Mouse (Mus musculus) neural tube, embryonic 12.5 days (tissue): ENCODE results near the gene G3bp1. TPM values are rescaled to one million over a fixed set of nuclear protein-coding genes. Genes with fewer than 3 reads are reported as not detected.
A peak's percentile ranks its signal among the peaks of the same experiment; 100 is the strongest.

Source experiments
- ATAC-seq: fragments of 200-750 bp; cut with Nextera tagmentation; 2 replicates; pipeline ENCODE4 v1.8.0; 2017; ENCODE audit warnings: low read depth, mild to moderate bottlenecking, moderate TSS enrichment, moderate library complexity; ENCODE audit not compliant: low FRiP score
- H3K27ac ChIP-seq: fragments of 300-500 bp; sonication (generic); 2 replicates; pipeline ENCODE4 v1.5.1; 2016
- H3K27me3 ChIP-seq: fragments of 300-500 bp; sonication (generic); replicated peaks from 2 replicates; pipeline ENCODE4 v1.6.1; 2016; ENCODE audit warnings: mild to moderate bottlenecking
- H3K36me3 ChIP-seq: fragments of 300-500 bp; sonication (generic); 2 replicates; pipeline ENCODE4 v1.6.1; 2016; ENCODE audit warnings: mild to moderate bottlenecking
- H3K4me1 ChIP-seq: fragments of 300-500 bp; sonication (generic); 2 replicates; pipeline ENCODE4 v1.6.1; 2016
- H3K4me2 ChIP-seq: fragments of 300-500 bp; sonication (generic); replicated peaks from 2 replicates; pipeline ENCODE4 v1.6.1; 2016; ENCODE audit warnings: mild to moderate bottlenecking
- H3K4me3 ChIP-seq: fragments of 300-500 bp; sonication (generic); 2 replicates; pipeline ENCODE4 v1.5.1; 2016
- H3K9ac ChIP-seq: fragments of 300-500 bp; sonication (generic); 2 replicates; pipeline ENCODE4 v1.6.1; 2016; ENCODE audit warnings: mild to moderate bottlenecking
- H3K9me3 ChIP-seq: fragments of 300-500 bp; sonication (generic); 2 replicates; pipeline ENCODE4 v1.6.1; 2016; ENCODE audit warnings: mild to moderate bottlenecking
- WGBS: fragments of 180-500 bp; shearing (Covaris S2); methylation state at CpG from one replicate; pipeline ENCODE4 v1.1.7; 2016; 5-methylcytosine and 5-hydroxymethylcytosine counted together
- polyA plus RNA-seq: library from polyadenylated mRNA; unstranded; fragments of >200 nt; fragmentation: Nextera tagmentation; extraction: Ambion mirVana; gene quantifications from 2 replicates; pipeline ENCODE4 v1.2.1, GENCODE M21; 2016

G3bp1 gene
- polyA plus RNA-seq, 1 experiment from 2014 or later, result 178 TPM

GRCm38 (mm10) chr11:55449531-55449930 is 20.0 kb upstream of the G3bp1 start:
- Histone ChIP-seq H3K9ac (no peak overlapping the region), H3K4me3 (no peak overlapping the region), H3K27me3 (no peaks in the 10 kb centered on the region), H3K27ac (no peak overlapping the region), H3K36me3 (peaks cover 31% of the 10 kb centered on the region), H3K9me3 (no peaks in the 10 kb centered on the region), H3K4me2 (no peak overlapping the region), H3K4me1 (no peaks in the 10 kb centered on the region)
- ATAC-seq, result no peak
- 79% methylated on average over 7 of the region's 7 CpGs for WGBS

- peaks cover 34% of the 10 kb centered on the region for H3K36me3 ChIP-seq
- H3K27me3 ChIP-seq, result no peaks in the 10 kb centered on the region
- H3K4me1 ChIP-seq, result no peaks in the 10 kb centered on the region
- no peak overlapping the region for H3K4me2 ChIP-seq
- 81% methylated on average over 4 of the region's 4 CpGs for WGBS
- H3K9ac ChIP-seq, result no peak overlapping the region
- no peak overlapping the region for H3K4me3 ChIP-seq
- H3K9me3 ChIP-seq, result no peaks in the 10 kb centered on the region
- no peak overlapping the region for H3K27ac ChIP-seq
- no peak for ATAC-seq
Observed at GRCm38 (mm10) chr11:55450311-55450710, 19.2 kb upstream of the G3bp1 start.

- Histone ChIP-seq H3K4me1 (no peaks in the 10 kb centered on the region), H3K4me2 (no peak overlapping the region), H3K27me3 (no peaks in the 10 kb centered on the region), H3K36me3 (peaks cover 26% of the 10 kb centered on the region), H3K27ac (no peak overlapping the region), H3K9ac (no peak overlapping the region), H3K9me3 (no peaks in the 10 kb centered on the region), H3K4me3 (no peak overlapping the region)
- ATAC-seq, result no peak
- WGBS, result 94% methylated on average over 4 of the region's 4 CpGs
Observed at GRCm38 (mm10) chr11:55453640-55454039, 15.8 kb upstream of the G3bp1 start.

GRCm38 (mm10) chr11:55455166-55455565 is 14.3 kb upstream of the G3bp1 start:
- 92% methylated on average over 2 of the region's 2 CpGs for WGBS
- H3K4me2 ChIP-seq, result no peak overlapping the region
- peaks cover 8% of the 10 kb centered on the region for H3K4me1 ChIP-seq
- no peaks in the 10 kb centered on the region for H3K27me3 ChIP-seq
- H3K4me3 ChIP-seq, result no peak overlapping the region
- peaks cover 12% of the 10 kb centered on the region for H3K36me3 ChIP-seq
- no peak overlapping the region for H3K27ac ChIP-seq
- no peaks in the 10 kb centered on the region for H3K9me3 ChIP-seq
- H3K9ac ChIP-seq, result no peak overlapping the region
- no peak for ATAC-seq

- no peak overlapping the region for H3K27ac ChIP-seq
- H3K9ac ChIP-seq, result no peak overlapping the region
- no peak for ATAC-seq
- no peak overlapping the region for H3K4me3 ChIP-seq
- WGBS, result 67% methylated on average over 4 of the region's 4 CpGs
- 0 out of 2 replicates have a peak, but pooled peaks cover 3% of the 10 kb centered on the region for H3K36me3 ChIP-seq
- H3K4me1 ChIP-seq, result peaks cover 13% of the 10 kb centered on the region
- no peak overlapping the region for H3K4me2 ChIP-seq
- no peaks in the 10 kb centered on the region for H3K9me3 ChIP-seq
- H3K27me3 ChIP-seq, result no peaks in the 10 kb centered on the region
Observed at GRCm38 (mm10) chr11:55458501-55458900, 11.0 kb upstream of the G3bp1 start.

- H3K36me3 ChIP-seq, result no peaks in the 10 kb centered on the region
- 44% methylated on average over 3 of the region's 3 CpGs for WGBS
- ATAC-seq, result no peak
- peak overlapping the region; percentile 73 for H3K4me2 ChIP-seq
- H3K9ac ChIP-seq, result peak overlapping the region; percentile 61
- H3K27me3 ChIP-seq, result no peaks in the 10 kb centered on the region
- H3K4me3 ChIP-seq, result peak overlapping the region; percentile 67
- H3K27ac ChIP-seq, result no peak overlapping the region
- no peaks in the 10 kb centered on the region for H3K9me3 ChIP-seq
- peaks cover 13% of the 10 kb centered on the region for H3K4me1 ChIP-seq
Observed at GRCm38 (mm10) chr11:55459850-55460558, 9.5 kb upstream of the G3bp1 start.

- Histone ChIP-seq H3K9ac (peak overlapping the region; percentile 61), H3K9me3 (no peaks in the 10 kb centered on the region), H3K4me2 (peak overlapping the region; percentile 73), H3K27me3 (no peaks in the 10 kb centered on the region), H3K36me3 (no peaks in the 10 kb centered on the region), H3K4me3 (peak overlapping the region; percentile 67), H3K4me1 (peaks cover 13% of the 10 kb centered on the region), H3K27ac (no peak overlapping the region)
- ATAC-seq, result peak; percentile 76
- 3% methylated on average over 17 of the region's 17 CpGs for WGBS
Observed at GRCm38 (mm10) chr11:55460559-55461018, 8.9 kb upstream of the G3bp1 start.

GRCm38 (mm10) chr11:55461019-55461645 is 8.4 kb upstream of the G3bp1 start, which contains the start of gene Atox1:
Gene Atox1 (minus strand): TSS chr11:55461239.
- Histone ChIP-seq H3K27ac (no peak within 1 kb of the TSS), H3K4me2 (peak within 1 kb of the TSS; percentile 73), H3K27me3 (no peaks in the 10 kb centered on the region), H3K4me1 (peaks cover 13% of the 10 kb centered on the region), H3K4me3 (peak within 1 kb of the TSS; percentile 67), H3K9ac (peak within 1 kb of the TSS; percentile 61), H3K9me3 (no peaks in the 10 kb centered on the region), H3K36me3 (no peaks in the 10 kb centered on the region)
- ATAC-seq, result peak; percentile 96
- WGBS, result under 1% methylated on average over 36 of the region's 36 CpGs

GRCm38 (mm10) chr11:55462149-55462548 is 7.3 kb upstream of the G3bp1 start:
- no peaks in the 10 kb centered on the region for H3K27me3 ChIP-seq
- H3K4me3 ChIP-seq, result no peak overlapping the region
- ATAC-seq, result no peak
- H3K9ac ChIP-seq, result no peak overlapping the region
- H3K36me3 ChIP-seq, result no peaks in the 10 kb centered on the region
- WGBS, result 94% methylated on average over 9 of the region's 9 CpGs
- H3K9me3 ChIP-seq, result no peaks in the 10 kb centered on the region
- no peak overlapping the region for H3K27ac ChIP-seq
- H3K4me1 ChIP-seq, result peaks cover 13% of the 10 kb centered on the region
- no peak overlapping the region for H3K4me2 ChIP-seq

GRCm38 (mm10) chr11:55464707-55465106 is 4.8 kb upstream of the G3bp1 start:
- Histone ChIP-seq H3K36me3 (no peaks in the 10 kb centered on the region), H3K27ac (no peak overlapping the region), H3K27me3 (no peaks in the 10 kb centered on the region), H3K4me3 (no peak overlapping the region), H3K9ac (no peak overlapping the region), H3K9me3 (no peaks in the 10 kb centered on the region), H3K4me2 (no peak overlapping the region), H3K4me1 (peaks cover 17% of the 10 kb centered on the region)
- 86% methylated on average over 10 of the region's 10 CpGs for WGBS
- no peak for ATAC-seq

GRCm38 (mm10) chr11:55465177-55465576 is 4.3 kb upstream of the G3bp1 start:
- 79% methylated on average over 3 of the region's 3 CpGs for WGBS
- H3K4me1 ChIP-seq, result peaks cover 12% of the 10 kb centered on the region
- ATAC-seq, result no peak

GRCm38 (mm10) chr11:55468012-55468411 is 1.5 kb upstream of the G3bp1 start:
- Histone ChIP-seq H3K27ac (no peak overlapping the region), H3K9ac (0 out of 2 replicates have a peak overlapping the region, but pooled peaks have one; percentile 38), H3K9me3 (no peaks in the 10 kb centered on the region), H3K36me3 (peaks cover 7% of the 10 kb centered on the region; the same call in 1 of the 2 replicates), H3K27me3 (no peaks in the 10 kb centered on the region), H3K4me2 (peak overlapping the region; percentile 70), H3K4me1 (peaks cover 21% of the 10 kb centered on the region), H3K4me3 (no peak overlapping the region; the same call in 1 of the 2 replicates)
- ATAC-seq, result no peak
- 82% methylated on average over 10 of the region's 10 CpGs for WGBS

More at GRCm38 (mm10) chr11:55465177-55465576, 4.3 kb upstream of the G3bp1 start:
- Histone ChIP-seq H3K27me3 (no peaks in the 10 kb centered on the region), H3K27ac (no peak overlapping the region), H3K4me3 (no peak overlapping the region), H3K9ac (no peak overlapping the region), H3K4me2 (no peak overlapping the region), H3K36me3 (no peaks in the 10 kb centered on the region), H3K9me3 (no peaks in the 10 kb centered on the region)
